Mouse (Mus musculus) frontal cortex, postnatal 14 days (tissue): ENCODE data around the gene Rab11fip4.

Experiments used
- DNase-seq, 2 experiments: peaks; one replicate each; pipeline ENCODE4 v3.0.0; 2022; ENCODE audit warnings: low spot score in 2 of 2

The Rab11fip4 gene

GRCm38 (mm10) chr11:79738725-79739558, 147.9 kb downstream of the Rab11fip4 start:
- no peak for DNase-seq

- no peak for DNase-seq
Measured at GRCm38 (mm10) chr11:79740740-79741512, 149.9 kb downstream of the Rab11fip4 start.

DNA sequence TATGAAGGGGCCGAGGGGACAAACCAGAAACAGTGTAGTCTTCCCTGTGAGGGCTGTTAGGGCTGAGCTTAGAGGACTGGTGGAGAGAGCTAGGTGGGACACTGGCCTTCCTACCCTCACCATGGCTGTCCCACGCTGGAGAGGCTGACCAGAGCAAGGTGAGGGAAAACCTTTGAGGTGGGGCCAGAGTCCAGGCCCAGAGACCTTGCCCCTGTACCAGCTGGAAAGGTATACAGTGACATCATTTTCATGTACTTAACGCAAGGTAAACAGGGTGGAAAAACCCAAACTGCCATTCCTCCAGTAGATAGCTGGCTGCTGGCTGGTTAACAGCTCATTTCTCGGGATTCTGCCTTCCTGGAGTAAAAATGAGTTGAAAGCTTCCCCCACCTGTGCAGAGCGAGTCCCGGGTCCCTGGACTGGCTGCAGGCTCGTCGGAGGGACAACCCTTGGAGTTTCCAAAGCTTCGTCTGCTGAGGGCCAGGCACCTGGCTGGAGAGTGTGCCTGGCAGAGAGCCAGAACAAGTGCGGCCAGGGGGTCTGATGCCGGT, 155.6 kb downstream of the Rab11fip4 start:
- DNase-seq, result no peak
